Mouse (Mus musculus) forebrain, embryonic 14.5 days (tissue): ENCODE results near the gene Pkmyt1. TPM values are rescaled to one million over a fixed set of nuclear protein-coding genes. Genes with fewer than 3 reads are reported as not detected.
"Not testable (repeated sequence)": the region's sequence is repeated elsewhere in the genome, so short reads cannot be mapped to it uniquely, and the experiment has no call there.

Experiments
- ATAC-seq: fragments of 200-750 bp; cut with Nextera tagmentation; 2 replicates; pipeline ENCODE4 v1.8.0; 2017; ENCODE audit warnings: mild to moderate bottlenecking, moderate library complexity
- DNase-seq: peaks from one replicate; pipeline ENCODE4 v3.0.0-alpha.2; 2015; ENCODE audit warnings: low spot score
- H3K27ac ChIP-seq: fragments of 300-500 bp; sonication (generic); 2 replicates; pipeline ENCODE4 v1.5.1; 2014; ENCODE audit warnings: low read depth, mild to moderate bottlenecking, control low read depth, low read length, moderate library complexity
- H3K27me3 ChIP-seq: fragments of 300-500 bp; sonication (generic); replicated peaks from 2 replicates; pipeline ENCODE4 v1.6.1; 2014; ENCODE audit warnings: low read length, control low read depth, mixed read lengths; ENCODE audit not compliant: control insufficient read depth, insufficient read depth
- H3K36me3 ChIP-seq: fragments of 300-500 bp; sonication (generic); 2 replicates; pipeline ENCODE4 v1.6.1; 2014; ENCODE audit warnings: low read length, control low read depth; ENCODE audit not compliant: control insufficient read depth, insufficient read depth
- H3K4me1 ChIP-seq: fragments of 300-500 bp; sonication (generic); 2 replicates; pipeline ENCODE4 v1.6.1; 2014; ENCODE audit warnings: antibody characterized with exemption, low read length, control low read depth; ENCODE audit not compliant: control insufficient read depth, insufficient read depth
- H3K4me2 ChIP-seq: fragments of 300-500 bp; sonication (generic); 2 replicates; pipeline ENCODE4 v1.6.1; 2014; ENCODE audit warnings: mild to moderate bottlenecking, control low read depth, low read length
- H3K4me3 ChIP-seq: fragments of 300-500 bp; sonication (generic); 2 replicates; pipeline ENCODE4 v1.5.1; 2014; ENCODE audit warnings: low read depth, low read length, control low read depth
- H3K9ac ChIP-seq: fragments of 300-500 bp; sonication (generic); 2 replicates; pipeline ENCODE4 v1.6.1; 2014; ENCODE audit warnings: mild to moderate bottlenecking, low read length, control low read depth, moderate library complexity
- H3K9me3 ChIP-seq: fragments of 300-500 bp; sonication (generic); replicated peaks from 2 replicates; pipeline ENCODE4 v1.6.1; 2016; ENCODE audit warnings: low read length, control low read depth, mixed read lengths; ENCODE audit not compliant: control insufficient read depth
- WGBS: fragments of 180-500 bp; shearing (Covaris S2); extraction: QIAGEN DNeasy Blood & Tissue Kit; methylation state at CpG from one replicate; pipeline ENCODE4 v1.1.7; 2014; 5-methylcytosine and 5-hydroxymethylcytosine counted together
- polyA plus RNA-seq: library from polyadenylated mRNA; unstranded; fragments of >200 nt; fragmentation: Nextera tagmentation; extraction: Ambion mirVana; gene quantifications from 2 replicates; pipeline ENCODE4 v1.2.1, GENCODE M21; 2014

The Pkmyt1 gene
- polyA plus RNA-seq, 1 experiment from 2014 or later = 18.0 TPM

DNA sequence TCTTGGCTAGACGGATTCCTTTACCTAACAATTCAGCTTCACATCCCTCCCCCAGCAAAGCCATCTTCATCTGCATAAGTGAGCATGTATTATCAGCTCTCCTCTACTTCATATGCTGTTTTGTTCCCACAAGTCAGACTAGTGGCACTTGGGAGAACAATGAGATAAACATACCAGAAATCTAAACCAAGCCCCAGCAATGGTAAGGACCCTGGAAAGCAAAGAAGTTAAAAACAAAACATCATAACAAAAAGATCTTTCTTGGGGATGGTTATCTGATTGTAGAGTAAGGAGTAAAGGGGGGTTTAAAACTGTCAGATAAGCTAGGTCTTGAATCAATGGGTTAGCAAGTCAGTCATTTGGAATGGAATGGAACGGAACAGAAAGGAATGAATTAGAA is 44.4 kb downstream of the Pkmyt1 start:
- H3K9me3 ChIP-seq = no peaks in the 10 kb centered on the region
- peaks cover 4% of the 10 kb centered on the region for H3K36me3 ChIP-seq
- ATAC-seq (no peak), DNase-seq (peak; percentile 25)
- peaks cover 11% of the 10 kb centered on the region for H3K4me1 ChIP-seq
- 13% methylated on average over 2 of the region's 2 CpGs for WGBS
- H3K9ac ChIP-seq = peak overlapping the region; percentile 97
- peak overlapping the region; percentile 72 for H3K4me2 ChIP-seq
- peak overlapping the region; percentile 89 for H3K4me3 ChIP-seq
- no peaks in the 10 kb centered on the region for H3K27me3 ChIP-seq
- H3K27ac ChIP-seq = peak overlapping the region; percentile 84; the same call in 1 of the 2 replicates

GRCm38 (mm10) chr17:23770896-23771283 is 44.8 kb downstream of the Pkmyt1 start:
- Histone ChIP-seq H3K4me2 (peak overlapping the region; percentile 72), H3K36me3 (peaks cover 4% of the 10 kb centered on the region), H3K9ac (peak overlapping the region; percentile 97), H3K4me1 (peaks cover 11% of the 10 kb centered on the region), H3K27me3 (no peaks in the 10 kb centered on the region), H3K9me3 (no peaks in the 10 kb centered on the region), H3K4me3 (peak overlapping the region; percentile 89), H3K27ac (peak overlapping the region; percentile 84)
- DNase-seq (peak; percentile 22), ATAC-seq (no peak; the same call in 1 of the 2 replicates)
- under 1% methylated on average over 18 of the region's 19 CpGs for WGBS

- ATAC-seq (peak; percentile 98), DNase-seq (peak; percentile 99)
- Histone ChIP-seq H3K9me3 (no peaks in the 10 kb centered on the region), H3K4me3 (peak within 1 kb of the TSS; percentile 89), H3K9ac (peak within 1 kb of the TSS; percentile 97), H3K36me3 (peaks cover 4% of the 10 kb centered on the region), H3K4me2 (peak within 1 kb of the TSS; percentile 72), H3K27me3 (no peaks in the 10 kb centered on the region), H3K4me1 (peaks cover 11% of the 10 kb centered on the region), H3K27ac (peak within 1 kb of the TSS; percentile 84)
- WGBS = 3% methylated on average over 58 of the region's 58 CpGs
Measured at GRCm38 (mm10) chr17:23771284-23772218, 45.4 kb downstream of the Pkmyt1 start, which contains the start of gene Flywch1. TSS of gene Flywch1 (minus strand) at chr17:23771602.

DNA sequence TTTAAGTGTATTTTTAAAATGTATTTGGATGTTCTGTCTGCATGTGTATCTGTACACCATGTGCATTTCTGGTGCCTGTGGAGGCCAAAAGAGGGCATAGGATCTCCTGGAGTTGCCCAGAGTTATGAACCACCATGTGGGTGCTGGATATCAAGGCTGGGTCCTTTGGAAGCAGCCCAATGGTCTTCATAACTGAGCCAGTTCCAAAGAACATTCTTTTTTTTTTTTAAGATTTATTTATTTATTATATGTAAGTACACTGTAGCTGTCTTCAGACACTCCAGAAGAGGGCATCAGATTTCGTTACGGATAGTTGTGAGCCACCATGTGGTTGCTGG is 46.1 kb downstream of the Pkmyt1 start:
- not testable (repeated sequence) for H3K27me3 ChIP-seq, H3K9me3 ChIP-seq, ATAC-seq, H3K27ac ChIP-seq, DNase-seq, H3K36me3 ChIP-seq
- peak overlapping the region; percentile 89 for H3K4me3 ChIP-seq
- WGBS = 78% methylated on average over 2 of the region's 2 CpGs
- H3K4me1 ChIP-seq = peaks cover 11% of the 10 kb centered on the region
- H3K9ac ChIP-seq = peak overlapping the region; percentile 41; the same call in 1 of the 2 replicates
- H3K4me2 ChIP-seq = peak overlapping the region; percentile 49

DNA sequence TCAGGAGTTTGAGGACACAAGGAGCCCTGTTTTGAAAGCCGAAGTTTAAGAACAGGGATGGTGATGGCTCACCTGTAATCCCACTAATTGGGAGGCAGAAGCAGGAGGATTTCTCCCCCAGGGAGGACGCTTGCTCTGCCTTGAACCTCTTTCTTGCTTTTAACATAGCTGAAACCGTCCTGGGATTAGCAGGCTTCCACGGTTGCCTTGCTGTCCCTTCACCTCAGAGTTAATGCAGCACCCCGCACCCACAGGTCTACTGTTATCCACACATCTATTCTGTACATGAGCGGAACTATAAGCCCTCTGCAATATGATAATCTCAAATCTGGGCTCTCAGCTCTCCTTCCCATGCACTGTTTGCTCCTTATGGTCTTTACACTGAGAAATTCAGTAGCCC is 47.5 kb downstream of the Pkmyt1 start:
- Histone ChIP-seq H3K4me3 (no peak overlapping the region), H3K9me3 (no peaks in the 10 kb centered on the region), H3K27me3 (no peaks in the 10 kb centered on the region), H3K4me2 (no peak overlapping the region), H3K4me1 (peaks cover 11% of the 10 kb centered on the region), H3K9ac (no peak overlapping the region), H3K36me3 (no peaks in the 10 kb centered on the region), H3K27ac (no peak overlapping the region)
- DNase-seq (no peak), ATAC-seq (no peak)
- 73% methylated on average over 6 of the region's 6 CpGs for WGBS

DNA sequence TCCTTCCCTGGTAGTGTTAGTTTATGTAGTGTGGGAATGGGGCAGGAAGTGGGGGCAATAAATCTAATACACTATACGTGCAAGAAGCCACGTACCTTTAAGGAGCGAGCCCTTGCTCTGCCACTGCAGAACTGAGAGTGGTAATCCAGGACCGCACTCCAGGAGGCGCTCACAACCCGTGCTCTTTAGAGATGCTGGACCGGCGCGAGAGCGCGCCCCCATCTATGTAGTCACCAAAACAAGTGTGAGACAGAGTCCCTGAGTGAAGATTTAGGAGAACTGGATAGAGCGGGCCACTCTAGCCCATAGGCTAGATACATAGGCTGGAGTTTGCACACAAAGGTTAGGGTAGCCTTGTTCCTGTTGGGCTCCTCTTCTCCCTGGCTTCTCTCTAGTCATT is 48.0 kb downstream of the Pkmyt1 start:
- no peak for ATAC-seq

GRCm38 (mm10) chr17:23776216-23776615 is 50.1 kb downstream of the Pkmyt1 start:
- no peak for ATAC-seq
- Histone ChIP-seq H3K9me3 (no peaks in the 10 kb centered on the region), H3K9ac (no peak overlapping the region), H3K27ac (no peak overlapping the region), H3K36me3 (0 out of 2 replicates have a peak, but pooled peaks cover 3% of the 10 kb centered on the region), H3K4me1 (peaks cover 4% of the 10 kb centered on the region), H3K4me3 (no peak overlapping the region), H3K4me2 (no peak overlapping the region), H3K27me3 (no peaks in the 10 kb centered on the region)
- DNase-seq = no peak
- WGBS = 82% methylated on average over 10 of the region's 10 CpGs

More for the DNA sequence above, 48.0 kb downstream of the Pkmyt1 start:
- Histone ChIP-seq H3K4me3 (no peak overlapping the region), H3K4me2 (no peak overlapping the region), H3K4me1 (peaks cover 11% of the 10 kb centered on the region), H3K9ac (no peak overlapping the region), H3K9me3 (no peaks in the 10 kb centered on the region), H3K27me3 (no peaks in the 10 kb centered on the region), H3K27ac (no peak overlapping the region), H3K36me3 (0 out of 2 replicates have a peak, but pooled peaks cover under 1% of the 10 kb centered on the region)
- DNase-seq = peak; percentile 76
- WGBS = 5% methylated on average over 12 of the region's 12 CpGs

DNA sequence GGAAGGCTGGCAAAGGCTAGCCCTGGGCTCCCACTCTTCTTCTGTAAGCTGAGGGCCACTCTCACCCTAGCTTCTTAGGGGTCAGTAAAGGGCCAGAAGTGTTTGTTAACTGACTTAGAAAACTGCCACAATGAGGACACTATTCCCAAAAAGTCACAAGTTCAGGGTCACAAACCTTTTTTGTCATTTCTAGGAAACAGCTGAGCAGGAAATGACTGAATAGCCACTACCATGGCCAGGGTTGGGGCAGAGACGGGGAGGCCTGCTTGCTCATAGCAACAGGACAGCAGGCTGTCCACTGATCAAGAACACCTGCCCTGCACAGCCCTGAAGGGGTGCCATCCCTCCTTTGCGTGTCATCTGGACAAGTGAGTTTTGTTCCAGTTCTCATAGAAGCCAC is 51.0 kb downstream of the Pkmyt1 start:
- H3K9me3 ChIP-seq = no peaks in the 10 kb centered on the region

GRCm38 (mm10) chr17:23778447-23778846 is 52.3 kb downstream of the Pkmyt1 start:
- no peak for ATAC-seq
- WGBS = 54% methylated on average over 2 of the region's 2 CpGs
- no peaks in the 10 kb centered on the region for H3K9me3 ChIP-seq
- no peak overlapping the region for H3K4me2 ChIP-seq
- 0 out of 2 replicates have a peak, but pooled peaks cover 3% of the 10 kb centered on the region for H3K36me3 ChIP-seq
- no peak overlapping the region for H3K9ac ChIP-seq
- H3K27ac ChIP-seq = no peak overlapping the region
- H3K4me1 ChIP-seq = no peaks in the 10 kb centered on the region
- no peaks in the 10 kb centered on the region for H3K27me3 ChIP-seq
- no peak for DNase-seq
- no peak overlapping the region for H3K4me3 ChIP-seq

More for the DNA sequence above, 51.0 kb downstream of the Pkmyt1 start:
- Histone ChIP-seq H3K4me1 (peaks cover under 1% of the 10 kb centered on the region), H3K4me3 (no peak overlapping the region), H3K9ac (no peak overlapping the region), H3K4me2 (no peak overlapping the region), H3K36me3 (0 out of 2 replicates have a peak, but pooled peaks cover 3% of the 10 kb centered on the region), H3K27me3 (no peaks in the 10 kb centered on the region), H3K27ac (no peak overlapping the region)
- 90% methylated on average over 2 of the region's 2 CpGs for WGBS
- no peak for DNase-seq
- ATAC-seq = no peak
